Mouse (Mus musculus): ENCODE measurements at regions not wholly inside any gene's neighbourhood (a gene's known extent, or its start where the extent isn't known, plus 50 kb on each side); places are given as distances from the start of the nearest gene placed in this dataset.
A peak's percentile ranks its signal among the peaks of the same experiment; 100 is the strongest.

GRCm38 (mm10) chr14:74511521-74511920 is 129.1 kb upstream of the Htr2a start:
- Histone ChIP-seq H3K4me1 (no peaks in the 10 kb centered on the region), H3K4me2 (no peak overlapping the region), H3K9ac (no peak overlapping the region), H3K27me3 (no peaks in the 10 kb centered on the region), H3K4me3 (no peak overlapping the region), H3K27ac (no peak overlapping the region), H3K36me3 (ENCODE audit: poor library complexity, severe bottlenecking) (no peaks in the 10 kb centered on the region), H3K9me3 (replicated peaks) (no peaks in the 10 kb centered on the region)
- ATAC-seq = no peak
- WGBS = 78% methylated on average over 2 of the region's 2 CpGs

DNA sequence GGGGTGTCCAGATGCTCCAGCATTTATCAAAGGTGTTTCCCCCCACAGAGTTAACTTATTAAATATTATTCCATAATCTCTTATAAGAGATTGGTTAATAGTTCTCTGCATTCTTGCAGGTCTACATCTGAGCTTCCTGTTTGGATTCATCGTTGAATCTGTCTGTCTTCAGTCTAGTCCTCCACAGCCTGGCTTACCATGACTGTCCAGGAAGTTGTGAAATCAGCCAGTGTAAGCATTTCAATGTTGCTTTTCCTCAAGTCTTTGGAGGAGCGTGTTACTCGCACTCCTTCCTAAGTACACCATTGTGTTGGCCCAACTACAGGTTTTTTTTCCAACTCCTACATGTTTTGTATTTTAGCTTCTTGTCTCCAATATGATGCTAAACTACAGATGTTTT is 124.2 kb upstream of the Htr2a start:
- no peak overlapping the region for H3K27ac ChIP-seq
- WGBS = 97% methylated on average over 3 of the region's 3 CpGs
- H3K27me3 ChIP-seq = no peaks in the 10 kb centered on the region
- no peak for ATAC-seq
- H3K9me3 ChIP-seq (replicated peaks) = no peaks in the 10 kb centered on the region
- H3K9ac ChIP-seq = no peak overlapping the region
- H3K36me3 ChIP-seq (ENCODE audit: poor library complexity, severe bottlenecking) = no peaks in the 10 kb centered on the region
- no peak overlapping the region for H3K4me2 ChIP-seq
- H3K4me1 ChIP-seq = no peaks in the 10 kb centered on the region
- H3K4me3 ChIP-seq = no peak overlapping the region

GRCm38 (mm10) chr14:74519531-74519930 is 121.1 kb upstream of the Htr2a start:
- H3K9ac ChIP-seq = no peak overlapping the region
- H3K9me3 ChIP-seq (replicated peaks) = no peaks in the 10 kb centered on the region
- H3K4me3 ChIP-seq = no peak overlapping the region
- H3K4me2 ChIP-seq = no peak overlapping the region
- ATAC-seq = no peak
- no peaks in the 10 kb centered on the region for H3K36me3 ChIP-seq (ENCODE audit: poor library complexity, severe bottlenecking)
- no peaks in the 10 kb centered on the region for H3K4me1 ChIP-seq
- WGBS = 73% methylated on average over 6 of the region's 6 CpGs
- no peaks in the 10 kb centered on the region for H3K27me3 ChIP-seq
- no peak overlapping the region for H3K27ac ChIP-seq

GRCm38 (mm10) chr14:74521669-74522068 is 119.0 kb upstream of the Htr2a start:
- 79% methylated on average over 3 of the region's 3 CpGs for WGBS
- no peaks in the 10 kb centered on the region for H3K4me1 ChIP-seq

GRCm38 (mm10) chr14:74527246-74527645 is 113.4 kb upstream of the Htr2a start:
- Histone ChIP-seq H3K36me3 (ENCODE audit: poor library complexity, severe bottlenecking) (no peaks in the 10 kb centered on the region), H3K27me3 (no peaks in the 10 kb centered on the region), H3K4me1 (no peaks in the 10 kb centered on the region), H3K4me2 (no peak overlapping the region), H3K9ac (no peak overlapping the region), H3K4me3 (no peak overlapping the region), H3K9me3 (replicated peaks) (no peaks in the 10 kb centered on the region), H3K27ac (no peak overlapping the region)
- ATAC-seq = no peak
- WGBS = 72% methylated on average over 4 of the region's 4 CpGs

More at GRCm38 (mm10) chr14:74521669-74522068, 119.0 kb upstream of the Htr2a start:
- no peaks in the 10 kb centered on the region for H3K36me3 ChIP-seq (ENCODE audit: poor library complexity, severe bottlenecking)
- no peak overlapping the region for H3K27ac ChIP-seq
- no peak overlapping the region for H3K4me3 ChIP-seq
- ATAC-seq = no peak
- H3K27me3 ChIP-seq = no peaks in the 10 kb centered on the region
- no peak overlapping the region for H3K4me2 ChIP-seq
- no peaks in the 10 kb centered on the region for H3K9me3 ChIP-seq (replicated peaks)
- H3K9ac ChIP-seq = no peak overlapping the region

GRCm38 (mm10) chr14:74529368-74529951 is 111.2 kb upstream of the Htr2a start:
- no peak overlapping the region for H3K4me3 ChIP-seq
- H3K4me1 ChIP-seq = no peaks in the 10 kb centered on the region
- no peaks in the 10 kb centered on the region for H3K27me3 ChIP-seq
- peak; percentile 88 for ATAC-seq
- no peak overlapping the region for H3K9ac ChIP-seq
- no peak overlapping the region for H3K4me2 ChIP-seq
- no peaks in the 10 kb centered on the region for H3K9me3 ChIP-seq (replicated peaks)
- no peaks in the 10 kb centered on the region for H3K36me3 ChIP-seq (ENCODE audit: poor library complexity, severe bottlenecking)
- H3K27ac ChIP-seq = no peak overlapping the region
- 62% methylated on average over 7 of the region's 7 CpGs for WGBS

GRCm38 (mm10) chr14:74538187-74538586 is 102.5 kb upstream of the Htr2a start:
- no peak overlapping the region for H3K4me2 ChIP-seq
- no peak overlapping the region for H3K27ac ChIP-seq
- no peaks in the 10 kb centered on the region for H3K27me3 ChIP-seq
- no peaks in the 10 kb centered on the region for H3K9me3 ChIP-seq (replicated peaks)
- H3K4me3 ChIP-seq = no peak overlapping the region
- H3K9ac ChIP-seq = no peak overlapping the region
- no peaks in the 10 kb centered on the region for H3K36me3 ChIP-seq (ENCODE audit: poor library complexity, severe bottlenecking)
- ATAC-seq = no peak
- WGBS = 91% methylated on average over 2 of the region's 2 CpGs
- H3K4me1 ChIP-seq = no peaks in the 10 kb centered on the region

DNA sequence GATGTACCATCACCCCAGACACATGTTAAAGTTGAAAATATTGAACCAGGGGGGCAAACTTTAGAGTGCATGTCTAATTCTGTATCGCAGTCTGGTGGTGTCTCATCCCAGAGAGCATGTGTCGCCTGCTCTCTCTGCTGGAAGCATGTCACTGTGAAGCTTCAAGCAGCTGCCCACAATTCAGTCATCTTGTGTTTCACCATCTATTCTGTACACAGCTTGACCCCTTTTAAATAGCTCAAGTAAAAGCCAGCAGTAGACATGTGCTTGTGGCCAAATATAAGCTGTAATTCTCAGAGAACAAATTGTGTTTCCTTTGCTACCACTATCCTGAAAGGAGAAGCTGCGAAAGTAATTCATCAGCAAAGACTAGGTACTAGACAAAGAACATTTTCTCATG is 96.6 kb upstream of the Htr2a start:
- no peak for ATAC-seq
- Histone ChIP-seq H3K9me3 (replicated peaks) (no peaks in the 10 kb centered on the region), H3K4me1 (no peaks in the 10 kb centered on the region), H3K27me3 (no peaks in the 10 kb centered on the region), H3K4me2 (no peak overlapping the region), H3K27ac (no peak overlapping the region), H3K4me3 (no peak overlapping the region), H3K9ac (no peak overlapping the region), H3K36me3 (ENCODE audit: poor library complexity, severe bottlenecking) (no peaks in the 10 kb centered on the region)
- WGBS = 94% methylated on average over 3 of the region's 3 CpGs

- WGBS = 86% methylated on average over 2 of the region's 2 CpGs
- Histone ChIP-seq H3K4me2 (no peak overlapping the region), H3K4me1 (no peaks in the 10 kb centered on the region), H3K9ac (no peak overlapping the region), H3K9me3 (replicated peaks) (no peaks in the 10 kb centered on the region), H3K27ac (no peak overlapping the region), H3K4me3 (no peak overlapping the region), H3K27me3 (no peaks in the 10 kb centered on the region), H3K36me3 (ENCODE audit: poor library complexity, severe bottlenecking) (no peaks in the 10 kb centered on the region)
- ATAC-seq = no peak
Measured at GRCm38 (mm10) chr14:74551091-74551490, 89.5 kb upstream of the Htr2a start.

GRCm38 (mm10) chr14:74553636-74554035 is 87.0 kb upstream of the Htr2a start:
- Histone ChIP-seq H3K9ac (no peak overlapping the region), H3K4me2 (no peak overlapping the region), H3K36me3 (ENCODE audit: poor library complexity, severe bottlenecking) (no peaks in the 10 kb centered on the region), H3K27ac (no peak overlapping the region), H3K9me3 (replicated peaks) (no peaks in the 10 kb centered on the region), H3K4me1 (no peaks in the 10 kb centered on the region), H3K27me3 (no peaks in the 10 kb centered on the region), H3K4me3 (no peak overlapping the region)
- 38% methylated on average over 1 of the region's 1 CpGs for WGBS
- no peak for ATAC-seq

- ATAC-seq = no peak
- Histone ChIP-seq H3K9ac (no peak overlapping the region), H3K4me2 (no peak overlapping the region), H3K4me3 (no peak overlapping the region), H3K36me3 (ENCODE audit: poor library complexity, severe bottlenecking) (no peaks in the 10 kb centered on the region), H3K9me3 (replicated peaks) (no peaks in the 10 kb centered on the region), H3K4me1 (no peaks in the 10 kb centered on the region), H3K27me3 (no peaks in the 10 kb centered on the region), H3K27ac (no peak overlapping the region)
- 77% methylated on average over 5 of the region's 5 CpGs for WGBS
Measured at GRCm38 (mm10) chr14:74558359-74558758, 82.3 kb upstream of the Htr2a start.

All from forebrain, embryonic 13.5 days (tissue).